Mouse (Mus musculus) lung, embryonic 14.5 days (tissue): ENCODE data around the gene Jsrp1. TPM values are rescaled to one million over a fixed set of nuclear protein-coding genes. Genes with fewer than 3 reads are reported as not detected.
"Not testable (repeated sequence)": the region's sequence is repeated elsewhere in the genome, so short reads cannot be mapped to it uniquely, and the experiment has no call there.

Experiments
- ATAC-seq: fragments of 200-750 bp; cut with Nextera tagmentation; 2 replicates; pipeline ENCODE4 v1.8.0; 2017; ENCODE audit warnings: mild to moderate bottlenecking, moderate TSS enrichment, moderate library complexity; ENCODE audit not compliant: insufficient read depth
- DNase-seq: peaks from one replicate; pipeline ENCODE4 v3.0.0-alpha.2; 2015
- H3K27ac ChIP-seq: fragments of 300-500 bp; sonication (generic); 2 replicates; pipeline ENCODE4 v1.5.1; 2014; ENCODE audit warnings: low read depth, mild to moderate bottlenecking, moderate library complexity
- H3K27me3 ChIP-seq: fragments of 300-500 bp; sonication (generic); 2 replicates; pipeline ENCODE4 v1.6.1; 2014; ENCODE audit warnings: low read length, control low read depth; ENCODE audit not compliant: insufficient read depth
- H3K36me3 ChIP-seq: fragments of 300-500 bp; sonication (generic); 2 replicates; pipeline ENCODE4 v1.6.1; 2014; ENCODE audit warnings: control low read depth; ENCODE audit not compliant: insufficient read depth
- H3K4me1 ChIP-seq: fragments of 300-500 bp; sonication (generic); 2 replicates; pipeline ENCODE4 v1.6.1; 2014; ENCODE audit warnings: antibody characterized with exemption, control low read depth; ENCODE audit not compliant: insufficient read depth
- H3K4me2 ChIP-seq: fragments of 300-500 bp; sonication (generic); 2 replicates; pipeline ENCODE4 v1.6.1; 2014; ENCODE audit warnings: mild to moderate bottlenecking
- H3K4me3 ChIP-seq: fragments of 300-500 bp; sonication (generic); 2 replicates; pipeline ENCODE4 v1.5.1; 2014; ENCODE audit warnings: low read depth, low read length
- H3K9ac ChIP-seq: fragments of 300-500 bp; sonication (generic); 2 replicates; pipeline ENCODE4 v1.6.1; 2014
- H3K9me3 ChIP-seq: fragments of 300-500 bp; sonication (generic); 2 replicates; pipeline ENCODE4 v1.6.1; 2016; ENCODE audit warnings: low read depth, low read length, control low read depth
- CTCF ChIP-seq: IDR thresholded peaks from 2 replicates; pipeline ENCODE4 v1.5.1; 2016; ENCODE audit warnings: antibody characterized with exemption, low read depth
- WGBS: fragments of 180-500 bp; shearing (Covaris S2); extraction: QIAGEN DNeasy Blood & Tissue Kit; methylation state at CpG from one replicate; pipeline ENCODE4 v1.1.7; 2014; 5-methylcytosine and 5-hydroxymethylcytosine counted together
- polyA plus RNA-seq: library from polyadenylated mRNA; unstranded; fragments of >200 nt; fragmentation: Nextera tagmentation; extraction: Ambion mirVana; gene quantifications from 2 replicates; pipeline ENCODE4 v1.2.1, GENCODE M21; 2014

Jsrp1 gene
- polyA plus RNA-seq, 1 experiment from 2014 or later: 0.97 TPM

- no peak for ATAC-seq
Observed at GRCm38 (mm10) chr10:80821991-80822390, 8.7 kb upstream of the Jsrp1 start.

GRCm38 (mm10) chr10:80819406-80819805 is 6.1 kb upstream of the Jsrp1 start:
- Histone ChIP-seq H3K27ac (no peak overlapping the region; the same call in 1 of the 2 replicates), H3K4me2 (no peak overlapping the region), H3K4me1 (no peaks in the 10 kb centered on the region), H3K36me3 (no peaks in the 10 kb centered on the region), H3K9me3 (no peaks in the 10 kb centered on the region), H3K27me3 (no peaks in the 10 kb centered on the region), H3K9ac (no peak overlapping the region; the same call in 1 of the 2 replicates), H3K4me3 (no peak overlapping the region)
- DNase-seq: no peak
- WGBS: 23% methylated on average over 3 of the region's 3 CpGs
- TF ChIP-seq CTCF: no peak
- no peak for ATAC-seq

More at GRCm38 (mm10) chr10:80821991-80822390, 8.7 kb upstream of the Jsrp1 start:
- Histone ChIP-seq H3K9ac (no peak overlapping the region), H3K36me3 (no peaks in the 10 kb centered on the region), H3K27me3 (no peaks in the 10 kb centered on the region), H3K4me1 (no peaks in the 10 kb centered on the region), H3K4me3 (no peak overlapping the region), H3K27ac (no peak overlapping the region), H3K9me3 (no peaks in the 10 kb centered on the region), H3K4me2 (no peak overlapping the region)
- WGBS: 38% methylated on average over 2 of the region's 2 CpGs
- DNase-seq: peak; percentile 62
- TF ChIP-seq CTCF: peak; percentile 62

GRCm38 (mm10) chr10:80818599-80819281 is 5.4 kb upstream of the Jsrp1 start:
- H3K9me3 ChIP-seq: no peaks in the 10 kb centered on the region
- DNase-seq (no peak), ATAC-seq (no peak)
- no peak overlapping the region for H3K4me3 ChIP-seq
- no peaks in the 10 kb centered on the region for H3K4me1 ChIP-seq
- no peak for TF ChIP-seq CTCF
- H3K9ac ChIP-seq: no peak overlapping the region
- 54% methylated on average over 6 of the region's 6 CpGs for WGBS
- no peak overlapping the region; the same call in 1 of the 2 replicates for H3K27ac ChIP-seq
- no peak overlapping the region for H3K4me2 ChIP-seq
- no peaks in the 10 kb centered on the region for H3K27me3 ChIP-seq
- H3K36me3 ChIP-seq: no peaks in the 10 kb centered on the region

DNA sequence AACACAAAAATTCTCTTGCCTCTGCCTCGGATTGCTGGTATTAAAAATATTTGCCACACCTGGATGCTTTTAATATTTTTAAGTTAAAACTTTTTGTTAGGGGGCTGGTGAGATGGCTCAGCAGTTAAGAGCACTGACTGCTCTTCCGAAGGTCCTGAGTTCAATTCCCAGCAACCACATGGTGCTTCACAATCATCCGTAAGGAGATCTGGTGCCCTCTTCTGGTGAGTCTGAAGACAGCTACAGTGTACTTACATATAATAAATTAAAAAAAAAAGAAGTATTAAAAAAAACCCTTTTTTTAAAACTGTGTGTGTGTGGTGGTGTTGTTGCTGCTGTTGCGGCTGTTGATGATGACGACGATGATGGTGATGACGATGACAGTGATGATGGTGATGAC is 4.7 kb upstream of the Jsrp1 start:
- 77% methylated on average over 7 of the region's 7 CpGs for WGBS
- not testable (repeated sequence) for H3K27ac ChIP-seq

DNA sequence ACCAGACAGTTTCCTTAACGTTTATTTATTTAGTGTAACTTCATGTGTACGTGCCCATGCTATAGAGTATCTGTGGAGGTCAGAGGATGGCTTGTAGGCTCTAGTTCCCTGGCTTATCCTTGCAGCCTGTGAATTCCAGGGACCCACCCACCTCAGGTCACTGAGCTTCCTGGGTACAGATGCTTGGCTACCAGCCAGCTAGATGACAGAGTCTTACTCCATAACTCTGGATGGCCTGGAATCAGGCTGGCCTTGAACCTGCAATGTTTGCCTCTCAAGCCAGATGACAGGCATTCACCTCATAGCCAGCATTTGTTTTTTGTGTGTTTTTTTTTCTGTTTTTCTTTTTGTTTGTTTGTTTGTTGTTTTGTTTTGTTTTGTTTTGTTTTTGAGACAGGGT is 3.9 kb upstream of the Jsrp1 start:
- Histone ChIP-seq H3K4me3 (no peak overlapping the region), H3K36me3 (no peaks in the 10 kb centered on the region), H3K27ac (no peak overlapping the region), H3K9ac (no peak overlapping the region), H3K9me3 (no peaks in the 10 kb centered on the region), H3K27me3 (no peaks in the 10 kb centered on the region), H3K4me1 (no peaks in the 10 kb centered on the region), H3K4me2 (no peak overlapping the region)
- WGBS: 42% methylated on average over 2 of the region's 2 CpGs
- no peak for DNase-seq
- no peak for TF ChIP-seq CTCF
- no peak for ATAC-seq

More for the DNA sequence above, 4.7 kb upstream of the Jsrp1 start:
- not testable (repeated sequence) for H3K4me2 ChIP-seq, ATAC-seq, H3K4me1 ChIP-seq, DNase-seq, H3K4me3 ChIP-seq, H3K9ac ChIP-seq, H3K36me3 ChIP-seq, H3K27me3 ChIP-seq, H3K9me3 ChIP-seq
- TF ChIP-seq CTCF: peak; percentile 20; the same call in 1 of the 2 replicates

- not testable (repeated sequence) for DNase-seq, H3K9ac ChIP-seq, ATAC-seq, H3K4me1 ChIP-seq, H3K4me2 ChIP-seq, H3K27me3 ChIP-seq, H3K9me3 ChIP-seq, H3K4me3 ChIP-seq, H3K36me3 ChIP-seq, H3K27ac ChIP-seq
- 79% methylated on average over 3 of the region's 3 CpGs for WGBS
Observed at GRCm38 (mm10) chr10:80816303-80816702, 3.0 kb upstream of the Jsrp1 start.

GRCm38 (mm10) chr10:80814800-80815199 is 1.5 kb upstream of the Jsrp1 start:
- Histone ChIP-seq H3K4me3 (no peak overlapping the region), H3K4me2 (no peak overlapping the region), H3K27me3 (peaks cover 7% of the 10 kb centered on the region), H3K27ac (no peak overlapping the region), H3K9ac (no peak overlapping the region), H3K36me3 (no peaks in the 10 kb centered on the region), H3K4me1 (no peaks in the 10 kb centered on the region; the same call in 1 of the 2 replicates), H3K9me3 (no peaks in the 10 kb centered on the region)
- WGBS: 60% methylated on average over 7 of the region's 7 CpGs
- DNase-seq: no peak
- no peak for ATAC-seq
- TF ChIP-seq CTCF: no peak
